Mouse (Mus musculus): ENCODE data around the gene Inhbe.

Gene Inhbe

DNA sequence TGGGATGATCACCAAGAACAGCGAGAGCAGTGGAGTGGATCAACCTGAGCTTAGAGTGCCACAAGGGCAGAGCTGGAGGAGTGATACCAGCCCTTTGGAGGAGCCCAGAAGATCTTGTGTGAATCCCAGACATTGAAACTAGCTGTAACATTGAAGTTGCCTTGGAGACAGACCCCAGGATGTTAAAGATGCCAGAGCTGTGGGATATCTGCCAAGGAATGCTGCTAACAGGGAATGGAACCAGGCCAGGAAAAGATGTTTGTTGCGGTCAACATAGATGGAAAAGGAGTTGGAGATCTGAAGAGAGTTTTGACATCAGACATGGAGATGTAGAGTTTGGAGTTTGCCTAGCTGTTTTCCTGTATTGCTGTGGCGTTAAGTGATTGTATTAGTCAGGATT, 8.0 kb downstream of the Inhbe start:
- no peak for DNase-seq (ENCODE audit: low spot score in 2 of 2)

DNA sequence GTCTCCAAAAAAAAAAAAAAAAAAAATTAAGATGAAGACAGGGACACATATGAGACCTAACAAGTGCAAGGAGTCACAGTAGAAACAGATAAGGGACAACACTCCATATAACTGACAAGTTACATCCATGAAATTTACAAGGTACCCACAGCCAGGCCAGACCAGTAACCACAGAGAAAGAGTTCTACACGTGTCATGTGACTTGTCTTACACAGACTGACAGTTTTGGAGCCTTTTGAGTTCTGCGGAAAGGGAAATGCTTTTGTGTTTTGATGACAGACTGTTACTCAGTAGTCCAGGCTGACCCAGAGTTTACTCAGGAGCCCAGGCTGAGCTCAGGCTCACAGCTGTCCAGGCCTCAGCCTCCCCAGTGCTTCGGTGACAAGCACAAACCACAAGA, 11.2 kb downstream of the Inhbe start:
- no peak for DNase-seq (ENCODE audit: low spot score in 2 of 2)

DNA sequence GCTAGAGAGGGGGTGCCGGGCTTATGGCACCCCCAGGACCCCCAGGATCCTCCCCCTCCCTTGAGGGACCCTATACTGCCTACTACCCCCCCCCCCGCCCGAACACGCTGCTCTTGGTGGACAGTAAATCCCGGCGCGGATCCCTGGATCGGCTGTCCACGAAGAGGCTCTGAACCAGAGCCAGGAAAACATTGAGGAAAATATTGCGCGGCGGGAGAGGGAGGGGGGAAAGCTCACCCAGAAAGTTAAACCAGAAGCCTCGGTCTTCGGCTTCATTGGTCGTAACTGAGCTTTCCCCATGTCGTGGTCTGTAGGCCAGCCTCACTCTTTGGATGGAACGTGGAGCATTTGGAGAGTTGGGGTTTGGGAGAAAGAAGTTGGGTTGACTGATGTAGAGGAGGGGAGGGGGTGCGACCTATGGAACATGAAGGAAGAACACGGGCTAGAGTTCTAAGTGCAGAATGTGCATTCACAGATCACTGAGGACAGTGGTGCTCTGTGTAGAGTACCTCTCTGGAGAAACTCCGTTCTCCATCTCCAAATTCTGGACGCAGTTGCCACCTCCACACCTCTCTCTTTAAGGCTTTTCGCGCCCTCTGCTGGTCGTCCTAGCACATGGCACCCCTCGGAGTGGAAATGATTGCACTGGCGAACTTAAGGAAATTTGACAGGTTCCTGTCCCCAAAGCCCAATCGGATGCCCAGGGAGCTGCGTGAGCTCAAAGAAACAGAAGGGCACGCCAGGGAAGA, 12.1 kb downstream of the Inhbe start, which contains the start of gene Gli1:
TSS of gene Gli1 (minus strand) at position 84 of the 749 bp plus-strand sequence.
- DNase-seq (ENCODE audit: low spot score in 2 of 2) = peak in 1 of 2 experiments; percentile 62

DNA sequence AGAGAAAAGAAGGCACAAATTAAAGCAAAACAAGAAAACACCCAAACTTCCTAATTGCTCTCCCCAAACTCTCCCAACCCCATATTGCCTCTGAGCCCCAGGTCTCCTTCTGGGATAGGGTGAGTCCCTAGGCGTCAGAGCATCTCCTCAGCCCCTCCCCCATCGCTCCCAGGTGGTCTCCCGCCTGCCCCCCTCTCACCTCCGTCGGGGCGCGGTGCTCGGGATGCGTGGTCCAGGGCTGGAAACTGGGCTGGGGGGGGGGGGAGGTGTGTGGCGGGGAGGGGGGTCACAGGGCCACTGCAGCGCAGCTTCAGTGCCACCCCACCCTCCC, 12.9 kb downstream of the Inhbe start:
- no peak for DNase-seq (ENCODE audit: low spot score in 2 of 2)

DNA sequence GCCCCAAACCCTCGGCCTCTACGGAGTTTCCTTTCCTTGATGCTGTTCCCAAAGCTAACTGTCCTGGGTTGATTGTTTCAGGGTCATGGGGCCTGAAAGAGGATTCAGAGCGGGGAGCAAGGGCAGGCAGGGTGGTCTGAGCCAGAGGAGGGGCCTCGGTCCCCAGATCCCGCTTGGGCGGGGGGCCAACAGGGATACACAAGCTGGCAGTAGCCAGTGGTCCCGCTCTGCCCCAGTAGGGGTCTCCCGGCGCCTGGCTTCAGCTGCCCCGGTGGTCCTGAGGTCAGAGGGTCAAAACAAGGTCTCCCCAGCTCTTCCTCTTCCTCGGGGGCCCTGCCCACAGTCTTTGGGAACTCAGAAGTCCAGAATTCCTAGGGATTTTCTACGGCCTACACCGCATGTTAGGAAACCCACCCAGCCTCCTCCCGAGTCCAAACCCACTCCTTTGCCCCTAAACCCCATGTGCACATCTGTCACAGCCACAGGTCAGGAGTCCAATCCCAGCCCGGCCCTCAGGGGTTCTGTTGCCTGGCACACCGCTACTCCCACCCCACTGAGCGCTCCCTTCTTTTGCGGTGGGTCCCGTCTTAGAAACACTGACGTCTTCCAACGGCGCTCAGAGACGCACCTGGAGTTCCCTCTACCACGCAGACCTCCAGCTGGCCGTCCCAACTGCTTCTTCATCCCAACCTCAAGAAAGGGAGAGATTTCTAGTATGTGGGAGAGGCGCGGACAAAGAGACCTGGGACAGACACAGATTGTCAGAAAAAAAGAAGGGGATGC, 13.4 kb downstream of the Inhbe start:
- DNase-seq (ENCODE audit: low spot score in 2 of 2) = no peak

DNA sequence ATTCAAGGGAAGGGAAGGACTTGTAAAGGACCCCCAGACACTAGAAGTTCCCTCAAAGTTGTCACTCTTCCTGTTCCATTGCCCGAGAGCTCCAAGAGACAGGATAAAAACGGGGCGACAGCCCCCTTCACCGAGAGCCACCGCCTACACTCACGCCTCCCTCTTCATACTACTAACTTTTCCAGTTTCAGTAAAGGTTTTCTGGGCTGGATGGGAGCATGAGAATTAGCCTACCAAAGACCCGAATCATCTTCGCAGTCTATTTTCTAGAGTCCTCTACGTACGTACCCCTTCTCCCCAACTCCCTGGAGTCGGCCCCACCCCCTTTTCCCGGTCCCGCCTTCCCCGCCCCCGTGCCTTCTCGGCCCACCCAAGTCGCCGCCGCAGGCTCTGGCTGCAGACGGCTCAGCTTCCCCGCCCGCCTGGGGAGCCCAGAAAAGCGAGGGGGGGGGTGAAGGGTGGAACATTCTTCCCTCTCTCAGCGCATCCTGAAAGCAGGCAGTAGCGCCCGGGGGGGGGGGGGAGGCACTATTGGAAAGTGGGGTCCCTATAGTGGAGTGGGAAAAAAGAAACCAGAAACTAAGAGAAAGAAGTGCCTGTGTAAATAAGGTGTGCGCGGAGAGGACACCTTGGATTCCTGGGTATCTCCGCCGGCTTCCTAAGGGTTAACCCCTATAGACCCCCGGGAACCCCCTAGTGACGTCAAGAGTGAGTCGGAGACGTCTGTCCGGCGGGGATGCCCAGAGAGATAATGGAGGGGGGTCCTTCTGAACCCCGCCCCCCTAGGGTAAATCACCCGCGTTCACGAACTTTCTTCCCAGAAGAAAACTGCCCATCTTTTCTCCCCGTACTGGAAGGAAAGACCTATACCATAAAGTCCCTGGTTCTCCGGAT, 14.3 kb downstream of the Inhbe start:
- DNase-seq (ENCODE audit: low spot score in 2 of 2) = no peak

DNA sequence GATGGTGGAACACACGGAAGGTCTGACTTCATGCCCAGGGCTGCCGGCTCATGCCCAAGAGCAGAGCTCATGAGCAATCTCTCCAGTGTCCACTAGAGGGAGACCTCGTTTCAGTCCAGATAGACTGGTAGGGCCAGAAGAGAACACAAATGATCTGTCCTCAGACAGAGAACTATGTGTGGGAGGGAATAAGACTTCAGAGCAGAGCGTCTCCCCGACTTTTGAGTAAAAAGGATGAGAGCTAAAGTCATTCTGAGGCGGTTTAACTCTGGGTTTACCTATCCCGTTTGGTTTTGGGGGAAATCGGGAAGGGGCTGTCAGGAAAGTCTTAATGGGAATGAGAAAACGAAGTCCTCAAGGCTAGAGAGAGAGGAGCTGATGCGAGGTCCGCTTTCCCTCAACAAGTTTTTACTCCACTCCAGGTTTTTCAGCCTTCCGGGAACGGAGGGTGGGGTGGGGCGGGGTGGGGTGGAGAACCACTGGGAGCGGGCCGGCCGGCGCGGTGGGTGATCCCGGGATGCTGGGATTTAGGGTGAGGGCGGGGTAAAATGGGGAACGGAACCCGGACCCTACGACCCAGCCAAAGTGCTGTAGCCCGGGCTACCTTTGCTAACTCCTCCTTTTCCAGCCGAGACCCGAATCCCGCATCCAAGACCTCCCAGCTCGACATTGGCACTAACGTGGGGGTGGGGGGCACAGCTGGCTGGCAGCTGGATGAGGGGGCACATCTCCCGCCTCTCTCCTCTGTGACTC, 15.1 kb downstream of the Inhbe start:
- DNase-seq (ENCODE audit: low spot score in 2 of 2) = peak; percentile 66 to 81

DNA sequence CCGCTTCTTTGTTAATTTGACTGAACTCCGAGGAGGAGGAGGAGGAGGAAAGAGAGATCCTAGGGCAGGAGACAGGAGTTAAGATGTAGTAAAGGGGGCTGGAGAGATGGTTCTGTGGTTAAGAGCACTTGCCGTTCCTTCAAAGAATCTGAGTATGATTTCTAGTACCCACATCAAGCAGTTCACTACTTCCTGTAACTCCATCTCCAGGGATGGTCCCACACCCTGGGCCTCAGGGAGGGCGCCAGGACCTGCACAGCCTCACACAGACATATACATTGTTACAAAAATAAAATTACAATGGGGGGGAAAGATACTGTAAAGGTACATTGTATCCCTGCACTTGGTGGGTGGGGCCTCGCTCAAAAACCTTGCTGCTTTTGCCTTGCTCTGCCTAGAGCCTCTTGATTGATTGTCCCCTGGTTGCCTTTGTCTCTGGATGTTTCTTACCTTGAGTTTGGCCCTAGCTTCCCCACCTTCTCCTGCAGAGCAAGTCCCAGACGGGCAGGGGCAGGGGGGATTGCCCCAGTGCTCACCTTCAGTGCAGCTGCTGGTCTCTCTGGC, 16.6 kb downstream of the Inhbe start:
- no peak for DNase-seq (ENCODE audit: low spot score in 2 of 2)

DNA sequence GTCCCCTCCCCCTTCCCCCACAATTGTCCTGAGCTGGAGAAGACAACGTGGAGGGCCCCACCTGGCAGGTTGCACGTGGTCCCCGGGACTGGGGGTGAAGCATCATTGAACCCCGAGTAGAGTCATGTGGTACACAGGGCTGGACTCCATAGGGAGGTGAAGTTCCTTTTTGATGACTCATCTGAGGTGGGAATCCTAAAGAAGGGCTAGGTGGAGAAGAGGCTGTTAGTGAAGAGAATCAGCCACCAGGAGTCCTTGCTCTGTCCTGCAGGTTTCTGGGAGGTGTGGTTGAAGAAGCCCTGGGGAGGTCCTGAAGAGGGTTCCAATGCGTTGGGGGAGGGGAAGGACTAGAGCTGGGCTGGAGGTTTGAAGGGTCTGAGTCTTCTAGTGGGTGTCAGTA, 17.3 kb downstream of the Inhbe start:
- DNase-seq (ENCODE audit: low spot score in 2 of 2) = no peak

DNA sequence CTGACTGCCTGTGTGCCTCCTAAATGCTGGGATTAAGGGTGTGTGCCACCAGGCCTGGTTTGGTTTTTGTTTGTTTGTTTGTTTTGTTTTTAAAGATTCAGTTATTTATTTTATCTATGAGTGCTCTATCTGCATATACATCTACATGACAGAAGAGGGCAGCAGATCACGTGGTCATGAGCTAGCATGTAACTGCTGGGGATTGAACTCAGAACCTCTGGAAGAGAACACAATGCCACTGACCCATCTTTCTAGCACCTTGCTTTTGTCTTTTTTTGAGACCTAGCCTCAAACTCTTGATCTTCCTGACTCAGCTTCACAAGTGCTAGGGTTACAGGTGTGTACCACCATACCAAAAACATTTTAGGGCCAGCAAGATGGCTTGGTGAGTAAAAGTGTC, 18.9 kb downstream of the Inhbe start:
- DNase-seq (ENCODE audit: low spot score in 2 of 2) = no peak

DNA sequence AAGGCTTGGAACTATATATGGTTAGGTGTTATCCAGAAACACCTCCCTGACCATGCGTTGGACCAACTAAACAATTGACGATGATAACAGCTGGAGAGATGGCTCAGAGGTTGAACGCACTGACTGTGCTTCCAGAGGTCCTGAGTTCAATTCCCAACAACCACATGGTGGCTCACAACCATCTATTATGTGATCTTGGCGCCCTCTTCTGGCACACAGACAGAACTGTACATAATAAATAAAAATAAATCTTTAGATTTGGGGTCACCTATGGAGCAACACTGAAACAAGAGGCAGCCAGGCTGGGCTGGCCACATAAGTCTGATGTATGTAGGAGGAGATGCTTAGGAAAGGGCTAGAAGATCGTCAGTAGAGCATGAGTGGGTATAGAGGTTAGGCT, 21.1 kb downstream of the Inhbe start:
- DNase-seq (ENCODE audit: low spot score in 2 of 2) = no peak

DNA sequence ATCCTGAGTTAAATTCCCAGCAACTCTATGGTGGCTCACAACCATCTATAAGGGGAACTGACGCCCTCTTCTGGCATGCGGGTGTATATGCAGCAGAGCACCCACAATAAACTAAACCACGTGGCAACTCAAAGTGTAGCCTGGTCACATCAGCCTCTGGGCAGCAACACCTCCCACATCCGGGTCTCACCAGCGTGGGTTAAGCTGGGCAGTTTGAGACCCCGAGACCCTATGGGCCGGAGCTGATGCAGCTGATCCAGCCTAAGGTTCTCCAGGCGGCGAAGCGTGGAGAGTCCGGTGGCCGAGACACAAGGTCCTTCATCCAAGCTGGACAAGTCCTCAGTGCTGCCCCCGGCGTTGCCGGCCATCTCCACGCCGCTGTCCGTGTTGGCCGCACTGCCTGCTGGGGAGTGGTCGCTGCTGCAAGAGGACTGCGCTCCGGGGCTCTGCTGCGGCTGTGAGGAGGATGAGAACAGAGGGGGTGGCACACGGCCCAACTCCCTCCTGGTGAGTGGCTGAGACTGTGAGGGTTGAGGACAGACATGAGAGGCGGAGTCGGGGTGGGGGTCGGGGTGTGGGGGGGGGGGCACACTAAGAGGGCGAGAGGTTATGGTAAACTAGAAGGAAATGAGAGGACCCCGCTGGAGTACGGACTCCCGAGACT, 21.9 kb downstream of the Inhbe start:
- no peak for DNase-seq (ENCODE audit: low spot score in 2 of 2)

DNA sequence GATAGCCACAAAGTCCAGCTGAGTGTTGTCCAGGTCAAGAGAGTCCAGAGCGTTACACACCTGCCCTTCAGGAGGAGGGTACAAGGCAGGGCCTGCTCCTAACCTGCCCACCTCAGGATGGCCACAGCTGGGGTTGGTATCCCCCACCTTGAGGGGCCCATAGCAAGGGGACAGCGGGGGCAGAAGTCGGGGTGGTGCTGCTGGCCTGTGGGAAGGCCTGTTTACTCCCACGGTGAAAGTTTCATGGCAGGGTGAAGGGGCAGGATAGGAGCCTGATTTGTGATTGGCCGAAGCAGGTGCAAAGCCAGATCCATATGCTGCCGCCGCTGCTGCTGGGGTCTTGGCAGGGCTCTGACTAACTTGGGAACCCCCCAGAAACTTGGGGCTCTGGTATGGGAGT, 24.0 kb downstream of the Inhbe start:
- no peak for DNase-seq (ENCODE audit: low spot score in 2 of 2)

DNA sequence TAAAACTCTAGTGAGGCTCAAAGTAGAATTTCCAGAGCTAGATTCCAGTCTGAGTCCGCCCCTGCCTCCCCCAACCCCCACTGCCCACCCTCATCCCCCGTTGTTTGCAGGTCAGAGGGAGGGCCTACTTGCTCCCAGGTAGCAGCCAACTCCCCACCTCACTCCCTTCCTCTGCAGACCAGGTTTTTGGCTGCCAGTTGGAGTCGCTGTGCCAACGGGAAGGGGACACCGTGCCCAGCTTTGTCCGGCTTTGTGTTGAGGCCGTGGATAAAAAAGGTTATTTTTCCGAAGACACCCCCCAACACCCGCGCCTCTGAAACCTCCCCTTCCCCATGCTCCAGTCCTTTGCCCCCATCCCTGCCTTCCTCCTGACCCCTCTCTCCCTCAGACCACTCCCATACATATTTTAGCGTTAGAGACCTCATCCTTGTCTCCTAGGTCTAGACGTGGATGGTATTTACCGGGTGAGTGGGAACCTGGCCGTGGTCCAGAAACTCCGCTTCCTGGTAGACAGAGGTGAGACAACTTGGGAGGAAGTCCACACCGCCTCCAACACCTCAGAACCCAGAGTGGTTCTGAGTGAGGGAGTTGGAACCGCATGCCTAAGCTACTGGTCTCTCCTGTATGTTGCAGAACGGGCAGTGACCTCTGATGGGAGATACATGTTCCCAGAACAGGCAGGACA, 26.6 kb downstream of the Inhbe start:
- DNase-seq (ENCODE audit: low spot score in 2 of 2) = no peak

DNA sequence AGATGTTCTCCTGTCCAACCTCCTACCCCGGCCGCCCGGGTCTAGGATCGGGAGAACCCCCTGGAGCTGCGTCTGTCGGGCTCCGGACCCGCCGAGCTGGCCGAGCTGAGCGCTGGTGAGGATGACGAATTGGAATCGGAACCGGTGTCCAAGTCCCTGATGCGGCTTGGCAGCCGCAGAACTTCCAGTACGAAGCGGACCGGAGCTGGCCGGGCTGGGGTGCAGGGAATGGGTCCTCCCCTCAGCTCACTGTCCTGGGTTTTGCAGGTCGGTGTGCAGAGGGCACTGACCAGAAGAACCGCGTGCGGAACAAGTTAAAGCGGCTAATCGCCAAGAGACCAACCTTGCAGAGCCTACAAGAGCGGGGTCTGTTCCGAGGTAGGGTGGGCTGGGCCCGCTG, 27.4 kb downstream of the Inhbe start:
- DNase-seq (ENCODE audit: low spot score in 2 of 2) = no peak

DNA sequence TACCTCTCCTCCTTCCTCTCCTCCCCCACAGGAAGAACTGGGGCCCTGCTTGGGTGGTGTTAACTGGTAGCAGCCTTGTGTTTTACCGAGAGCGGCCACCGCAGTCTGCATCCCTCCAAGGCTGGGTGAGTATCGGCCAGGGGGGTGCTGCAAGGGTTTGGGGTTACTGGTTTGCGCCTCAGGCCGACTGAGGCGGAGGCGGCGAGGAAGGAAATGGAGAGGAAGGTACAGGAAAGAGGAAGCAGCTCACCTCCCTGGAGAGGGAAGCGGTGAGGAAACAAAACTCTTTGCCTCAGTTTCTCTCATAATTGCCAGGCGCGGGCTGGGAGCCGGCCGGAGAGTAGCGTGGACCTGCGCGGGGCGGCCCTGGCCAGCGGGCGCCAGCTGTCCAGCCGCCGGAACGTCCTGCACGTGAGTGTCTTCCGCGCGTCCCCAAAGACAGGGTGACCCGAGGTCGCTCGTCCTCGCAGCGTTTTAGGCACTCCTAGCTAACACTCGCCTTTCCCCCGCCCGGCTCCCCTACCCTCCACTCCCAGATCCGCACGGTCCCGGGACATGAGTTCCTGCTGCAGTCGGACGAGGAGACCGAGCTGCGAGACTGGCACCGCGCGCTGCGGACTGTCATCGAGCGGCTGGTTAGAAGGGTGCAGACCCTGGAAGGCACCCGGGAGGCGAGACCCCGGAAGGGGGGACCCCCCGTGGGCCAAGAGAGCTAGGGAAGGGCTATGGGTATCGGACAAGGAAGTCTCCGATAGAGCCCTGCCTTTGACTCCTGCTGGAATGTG, 28.0 kb downstream of the Inhbe start:
- no peak for DNase-seq (ENCODE audit: low spot score in 2 of 2)

DNA sequence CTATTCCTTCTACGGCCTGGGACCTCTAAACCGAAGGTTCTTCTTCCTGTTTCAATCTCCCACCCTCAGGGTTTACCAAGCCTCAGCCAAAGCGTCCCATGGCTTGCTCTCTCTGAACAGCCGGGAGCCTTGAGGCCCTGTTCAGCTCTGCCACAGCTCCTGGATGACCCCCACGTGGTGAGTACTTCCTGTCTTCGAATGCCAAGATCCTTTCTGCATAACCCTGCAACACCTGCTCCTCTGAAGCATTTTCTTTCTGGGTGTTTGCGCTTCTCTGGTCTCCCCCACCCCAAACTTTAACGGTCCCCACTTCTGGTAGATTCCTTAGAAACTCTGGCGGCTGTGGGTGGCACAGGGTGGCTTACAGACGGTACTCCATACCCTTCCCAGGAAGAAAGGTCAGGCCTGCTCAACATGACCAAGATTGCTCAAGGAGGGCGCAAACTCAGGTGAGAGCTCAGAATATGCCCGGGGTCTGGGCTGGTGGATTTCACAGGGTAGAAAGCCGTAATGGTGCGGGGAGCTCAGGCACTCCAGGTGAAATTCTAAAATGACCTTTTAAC, 28.7 kb downstream of the Inhbe start:
- no peak for DNase-seq (ENCODE audit: low spot score in 2 of 2)

DNA sequence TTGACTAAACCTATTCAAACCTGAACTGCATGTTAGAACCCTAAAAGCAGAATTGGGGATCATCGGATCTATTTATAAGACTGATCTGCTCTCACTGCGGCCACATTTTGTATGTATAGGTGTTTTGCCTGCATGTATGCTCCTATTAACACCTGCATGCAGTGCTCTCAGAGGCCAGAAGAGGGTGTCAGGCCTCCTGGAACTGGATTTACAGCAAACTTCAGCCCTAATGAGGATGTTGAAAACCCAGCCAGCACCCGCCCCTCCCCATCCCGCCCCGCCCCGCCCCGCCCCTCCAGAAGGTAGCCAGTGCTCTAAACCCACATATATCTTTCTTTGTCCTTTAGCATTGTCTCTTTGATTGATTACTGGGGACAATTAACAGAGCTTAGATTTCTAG, 29.7 kb downstream of the Inhbe start:
- no peak for DNase-seq (ENCODE audit: low spot score in 2 of 2)
